Mouse (Mus musculus) MEL (cell line): ENCODE measurements around the gene Btg1.

Experiments
- CHD2 ChIP-seq: IDR thresholded peaks from 2 replicates; pipeline ENCODE4 v1.6.1; 2011; ENCODE audit warnings: low read length, improper control_type of control experiment
- CTCF ChIP-seq, 3 experiments: IDR thresholded peaks in 2 of 3; conservative IDR thresholded peaks in 1 of 3; 2 replicates each; pipeline ENCODE4 v1.5.1; 2011 to 2012; ENCODE audit warnings: low read length in 3 of 3, low read depth in 2 of 3, mild to moderate bottlenecking in 2 of 3, improper control_type of control experiment in 1 of 3, inconsistent platforms in 1 of 3, mixed read lengths in 1 of 3, moderate library complexity in 1 of 3; ENCODE audit not compliant: control insufficient read depth in 1 of 3, insufficient read depth in 1 of 3, poor library complexity in 1 of 3, severe bottlenecking in 1 of 3
- GATA1 ChIP-seq: IDR thresholded peaks from 2 replicates; pipeline ENCODE4 v1.6.1; 2011; ENCODE audit warnings: low read depth, low read length, improper control_type of control experiment
- MAX ChIP-seq: IDR thresholded peaks from 2 replicates; pipeline ENCODE4 v1.6.1; 2011; ENCODE audit warnings: low read length, improper control_type of control experiment
- MEF2A ChIP-seq: IDR thresholded peaks from 2 replicates; pipeline ENCODE4 v1.6.1; 2014; ENCODE audit warnings: low read depth, mild to moderate bottlenecking, inconsistent platforms, low read length, improper control_type of control experiment; ENCODE audit not compliant: poor library complexity, insufficient replicate concordance, severe bottlenecking; ENCODE audit errors: extremely low read depth
- NRF1 ChIP-seq: IDR thresholded peaks from 2 replicates; pipeline ENCODE4 v1.6.1; 2014; ENCODE audit warnings: low read depth, mild to moderate bottlenecking, inconsistent platforms, low read length, improper control_type of control experiment, moderate library complexity; ENCODE audit not compliant: poor library complexity, insufficient read depth, severe bottlenecking
- POLR2AphosphoS5 ChIP-seq: IDR thresholded peaks from 2 replicates; pipeline ENCODE4 v1.6.1; 2012; ENCODE audit warnings: low read depth, borderline replicate concordance, mild to moderate bottlenecking, inconsistent platforms, low read length, moderate library complexity, mixed read lengths
- TCF12 ChIP-seq: IDR thresholded peaks from 2 replicates; pipeline ENCODE4 v1.6.1; 2014; ENCODE audit warnings: low read depth, mild to moderate bottlenecking, inconsistent platforms, low read length, improper control_type of control experiment, moderate library complexity
- ZKSCAN1 ChIP-seq: IDR thresholded peaks from 2 replicates; pipeline ENCODE4 v1.6.1; 2012; ENCODE audit warnings: low read depth, mild to moderate bottlenecking, inconsistent platforms, low read length, improper control_type of control experiment, moderate library complexity

GRCm38 (mm10) chr10:96660280-96660985 lies 43.6 kb downstream of the Btg1 start:
- TF ChIP-seq CHD2 (no peak), MEF2A (no peak), CTCF (IDR thresholded peaks at IDR 0.05 in 2 of 3, conservative IDR thresholded peaks at IDR 0.05 in 1 of 3; ENCODE audit: control insufficient read depth in 1 of 3, insufficient read depth in 1 of 3, low read depth in 2 of 3, low read length in 3 of 3, poor library complexity in 1 of 3, severe bottlenecking in 1 of 3) (no peak), MAX (no peak), TCF12 (no peak), POLR2AphosphoS5 (no peak), NRF1 (no peak), ZKSCAN1 (no peak), GATA1 (no peak)
